Mouse (Mus musculus): ENCODE data around the gene Neurl1b.

The Neurl1b gene

GRCm38 (mm10) chr17:26414523-26415354, at the start of gene Neurl1b:
TSS of gene Neurl1b (plus strand) at chr17:26414829.
- in situ Hi-C loops (cut with MboI, MseI), result no loop called here

GRCm38 (mm10) chr17:26366792-26367191, 47.8 kb upstream of the Neurl1b start:
- in situ Hi-C loops (cut with MboI, MseI), result no loop called here

GRCm38 (mm10) chr17:26368336-26368992, 46.2 kb upstream of the Neurl1b start:
- in situ Hi-C loops (cut with MboI, MseI), result no loop called here

DNA sequence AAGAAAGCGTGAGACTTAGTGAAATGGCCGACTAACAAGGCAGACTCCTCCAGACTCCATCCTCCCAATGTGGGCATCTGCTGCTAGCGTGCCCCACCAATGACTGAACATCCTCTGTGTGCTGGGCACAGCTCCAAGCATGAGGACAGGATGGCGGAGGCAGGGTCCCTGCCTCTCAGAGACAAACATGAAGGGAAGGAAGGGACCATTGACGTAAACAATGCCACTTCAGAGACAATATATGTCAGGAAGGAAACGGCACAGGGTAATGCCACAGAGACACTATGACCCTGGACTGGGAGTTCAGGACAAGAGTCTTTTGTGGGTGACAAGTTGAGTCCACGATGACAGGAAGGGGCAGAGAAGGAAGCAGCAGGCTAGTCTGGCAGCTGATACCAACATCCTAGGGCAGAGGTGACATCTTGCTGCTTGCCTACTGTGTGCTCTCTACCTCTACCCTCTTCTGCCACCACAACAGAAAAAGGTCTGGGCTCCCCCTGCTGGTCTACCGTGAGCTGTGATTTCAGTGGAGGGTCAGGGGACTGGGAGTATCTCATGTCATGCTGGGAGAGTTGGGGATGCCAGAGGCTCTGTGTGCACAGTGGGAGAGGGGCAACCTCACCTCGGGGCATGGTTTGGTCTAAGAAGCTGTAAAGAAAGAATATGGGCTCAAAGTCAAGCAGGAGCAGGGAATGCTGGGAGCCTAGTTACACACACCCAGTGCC, 43.9 kb upstream of the Neurl1b start:
- in situ Hi-C loops (cut with MboI, MseI), result no loop called here

DNA sequence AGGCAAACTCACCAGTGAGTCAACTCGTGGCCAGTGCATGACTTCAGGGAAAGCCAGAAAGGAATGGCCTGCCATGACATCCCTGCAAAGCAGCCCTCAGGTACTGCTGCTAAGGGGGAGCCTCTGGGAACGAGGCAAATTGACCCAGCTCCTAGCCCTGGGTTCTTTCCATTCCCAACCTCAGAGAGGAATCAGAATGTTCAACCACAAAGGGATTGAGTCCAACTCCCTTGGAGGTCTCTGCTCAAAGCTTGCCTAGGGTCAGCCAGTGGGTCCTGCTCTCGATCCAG, 43.4 kb upstream of the Neurl1b start:
- in situ Hi-C loops (cut with MboI, MseI), result no loop called here

- in situ Hi-C loops (cut with MboI, MseI), result no loop called here
Observed at GRCm38 (mm10) chr17:26373211-26373610, 41.4 kb upstream of the Neurl1b start.

GRCm38 (mm10) chr17:26376416-26376815, 38.2 kb upstream of the Neurl1b start:
- in situ Hi-C loops (cut with MboI, MseI), result loop anchor here (25.0 kb wide), 1 partner anchor 1086 kb away; no protein-coding TSS in a partner anchor

GRCm38 (mm10) chr17:26376994-26377744, 37.5 kb upstream of the Neurl1b start:
- in situ Hi-C loops (cut with MboI, MseI), result loop anchor here (25.0 kb wide), 1 partner anchor 1085 kb away; no protein-coding TSS in a partner anchor

- in situ Hi-C loops (cut with MboI, MseI), result loop anchor here (25.0 kb wide), 1 partner anchor 1082 kb away; no protein-coding TSS in a partner anchor
Observed at GRCm38 (mm10) chr17:26380280-26380985, 34.2 kb upstream of the Neurl1b start.

- in situ Hi-C loops (cut with MboI, MseI), result loop anchor here (25.0 kb wide), 1 partner anchor 1081 kb away; no protein-coding TSS in a partner anchor
Observed at GRCm38 (mm10) chr17:26380986-26381446, 33.6 kb upstream of the Neurl1b start.

- in situ Hi-C loops (cut with MboI, MseI), result loop anchor here (25.0 kb wide), 1 partner anchor 1081 kb away; no protein-coding TSS in a partner anchor
Observed at GRCm38 (mm10) chr17:26381613-26382012, 33.0 kb upstream of the Neurl1b start.

- in situ Hi-C loops (cut with MboI, MseI), result loop anchor here (25.0 kb wide), 1 partner anchor 1080 kb away; no protein-coding TSS in a partner anchor
Observed at GRCm38 (mm10) chr17:26382176-26382575, 32.5 kb upstream of the Neurl1b start.

GRCm38 (mm10) chr17:26382687-26383086, 31.9 kb upstream of the Neurl1b start:
- in situ Hi-C loops (cut with MboI, MseI), result loop anchor here (25.0 kb wide), 1 partner anchor 1080 kb away; no protein-coding TSS in a partner anchor

DNA sequence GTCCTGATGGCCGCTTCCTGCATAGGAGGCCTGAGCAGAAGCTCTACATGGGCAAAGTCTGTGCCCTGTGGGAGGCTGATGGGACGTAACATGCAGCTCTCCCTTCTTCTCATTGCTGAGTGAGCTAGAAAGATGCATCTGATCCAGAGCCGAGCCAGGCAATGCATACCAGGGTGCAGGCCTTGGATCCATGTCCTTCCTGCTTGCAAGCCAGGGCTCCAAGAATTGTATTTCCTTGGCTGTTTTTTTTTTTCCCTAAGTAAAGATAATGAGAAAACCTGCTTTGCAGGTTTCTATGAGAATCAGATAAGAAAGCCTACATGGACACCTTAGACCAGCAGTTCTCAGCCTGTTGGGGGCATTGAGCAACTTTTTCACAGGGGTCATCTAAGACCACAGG, 30.5 kb upstream of the Neurl1b start:
- in situ Hi-C loops (cut with MboI, MseI), result loop anchor here (25.0 kb wide), 1 partner anchor 1078 kb away; no protein-coding TSS in a partner anchor

GRCm38 (mm10) chr17:26385252-26386130, 29.1 kb upstream of the Neurl1b start:
- in situ Hi-C loops (cut with MboI, MseI), result loop anchor here (25.0 kb wide), 1 partner anchor 1077 kb away; no protein-coding TSS in a partner anchor

- in situ Hi-C loops (cut with MboI, MseI), result loop anchor here (25.0 kb wide), 1 partner anchor 1076 kb away; no protein-coding TSS in a partner anchor
Observed at GRCm38 (mm10) chr17:26386131-26386481, 28.5 kb upstream of the Neurl1b start.

DNA sequence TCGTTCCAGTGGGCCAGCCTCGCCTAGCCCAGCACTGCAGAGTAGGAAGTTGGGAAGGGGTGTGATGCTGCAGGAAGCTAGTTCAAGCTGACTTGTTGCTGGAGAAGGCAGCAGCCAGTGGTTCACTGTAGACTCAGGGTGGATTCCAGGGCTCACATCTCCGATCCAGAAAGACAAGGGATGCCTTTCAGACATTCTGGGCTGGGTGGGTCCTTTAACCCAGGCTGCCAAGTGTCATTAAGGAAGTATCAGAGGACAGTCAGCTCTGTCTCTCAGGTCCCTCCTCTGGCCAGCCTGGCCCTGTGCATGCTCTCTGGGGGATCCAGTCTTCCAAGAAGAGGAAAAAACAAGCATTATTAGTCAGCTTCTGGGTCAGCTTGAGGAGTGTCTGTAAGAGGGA, 26.5 kb upstream of the Neurl1b start:
- in situ Hi-C loops (cut with MboI, MseI), result loop anchor here (25.0 kb wide), 1 partner anchor 1074 kb away; no protein-coding TSS in a partner anchor

DNA sequence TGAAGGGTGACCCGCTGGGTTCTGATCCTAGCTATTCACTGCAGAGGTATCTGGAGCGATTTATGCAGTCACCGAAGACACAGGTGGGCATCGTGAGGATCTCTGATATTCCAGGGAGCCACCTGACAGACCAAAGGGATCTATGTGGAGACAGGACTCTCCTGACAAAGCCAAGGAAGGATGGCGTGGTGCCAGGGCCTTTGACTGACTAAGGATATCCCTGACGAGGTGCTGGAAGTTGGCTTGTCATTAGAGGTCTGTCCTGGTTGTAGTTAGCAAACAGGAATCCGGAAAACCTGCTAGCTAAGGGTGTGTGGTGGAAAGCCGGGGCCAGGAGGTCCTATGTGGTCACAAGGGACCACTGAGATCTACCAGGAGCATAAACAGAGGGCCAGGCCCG, 25.4 kb upstream of the Neurl1b start:
- in situ Hi-C loops (cut with MboI, MseI), result loop anchor here (25.0 kb wide), 1 partner anchor 1073 kb away; no protein-coding TSS in a partner anchor

- in situ Hi-C loops (cut with MboI, MseI), result loop anchor here (25.0 kb wide), 1 partner anchor 1072 kb away; no protein-coding TSS in a partner anchor
Observed at GRCm38 (mm10) chr17:26390666-26391065, 24.0 kb upstream of the Neurl1b start.

Data from T-helper 2 cell (primary cell).